Mouse (Mus musculus) midbrain, embryonic 11.5 days (tissue): ENCODE results near the gene Ttll9. TPM values are rescaled to one million over a fixed set of nuclear protein-coding genes. Genes with fewer than 3 reads are reported as not detected.

ENCODE experiments used
- ATAC-seq: fragments of 200-750 bp; cut with Nextera tagmentation; 2 replicates; pipeline ENCODE4 v1.8.0; 2017; ENCODE audit warnings: moderate TSS enrichment, moderate library complexity; ENCODE audit not compliant: low FRiP score
- DNase-seq: peaks from one replicate; pipeline ENCODE4 v3.0.0; 2015; ENCODE audit warnings: low spot score; ENCODE audit errors: missing footprints
- H3K27ac ChIP-seq: fragments of 300-500 bp; sonication (generic); 2 replicates; pipeline ENCODE4 v1.5.1; 2014; ENCODE audit warnings: low read depth, low read length
- H3K27me3 ChIP-seq: fragments of 300-500 bp; sonication (generic); 2 replicates; pipeline ENCODE4 v1.6.1; 2014; ENCODE audit warnings: mild to moderate bottlenecking, low read length, moderate library complexity, mixed read lengths; ENCODE audit not compliant: control insufficient read depth, insufficient read depth
- H3K36me3 ChIP-seq: fragments of 300-500 bp; sonication (generic); 2 replicates; pipeline ENCODE4 v1.6.1; 2014; ENCODE audit warnings: mild to moderate bottlenecking, low read length, moderate library complexity, mixed read lengths; ENCODE audit not compliant: control insufficient read depth, insufficient read depth
- H3K4me1 ChIP-seq: fragments of 300-500 bp; sonication (generic); 2 replicates; pipeline ENCODE4 v1.6.1; 2014; ENCODE audit warnings: low read length; ENCODE audit not compliant: control insufficient read depth, insufficient read depth
- H3K4me2 ChIP-seq: fragments of 300-500 bp; sonication (generic); 2 replicates; pipeline ENCODE4 v1.6.1; 2014; ENCODE audit warnings: mild to moderate bottlenecking, moderate library complexity
- H3K4me3 ChIP-seq: fragments of 300-500 bp; sonication (generic); 2 replicates; pipeline ENCODE4 v1.5.1; 2014; ENCODE audit warnings: low read depth, low read length
- H3K9ac ChIP-seq: fragments of 300-500 bp; sonication (generic); 2 replicates; pipeline ENCODE4 v1.6.1; 2014; ENCODE audit warnings: low read length
- H3K9me3 ChIP-seq: fragments of 300-500 bp; sonication (generic); 2 replicates; pipeline ENCODE4 v1.6.1; 2016; ENCODE audit warnings: low read length; ENCODE audit not compliant: control insufficient read depth
- WGBS: fragments of 180-500 bp; shearing (Covaris S2); extraction: QIAGEN DNeasy Blood & Tissue Kit; methylation state at CpG from one replicate; pipeline ENCODE4 v1.1.7; 2014; 5-methylcytosine and 5-hydroxymethylcytosine counted together
- polyA plus RNA-seq: library from polyadenylated mRNA; unstranded; fragments of >200 nt; fragmentation: Nextera tagmentation; extraction: Ambion mirVana; gene quantifications from 2 replicates; pipeline ENCODE4 v1.2.1, GENCODE M21; 2014

Gene Ttll9
- polyA plus RNA-seq, 1 experiment from 2014 or later = 1.1 TPM

- 47% methylated on average over 8 of the region's 8 CpGs for WGBS
These were observed 38.2 kb upstream of the Ttll9 start for GRCm38 (mm10) chr2:152924128-152924527.

GRCm38 (mm10) chr2:152924543-152924942, 37.7 kb upstream of the Ttll9 start:
- 86% methylated on average over 5 of the region's 5 CpGs for WGBS
- no peaks in the 10 kb centered on the region; the same call in 1 of the 2 replicates for H3K27me3 ChIP-seq
- no peak overlapping the region for H3K9ac ChIP-seq
- peaks cover 4% of the 10 kb centered on the region; the same call in 1 of the 2 replicates for H3K4me1 ChIP-seq
- H3K36me3 ChIP-seq = no peaks in the 10 kb centered on the region
- no peak overlapping the region for H3K4me2 ChIP-seq
- ATAC-seq (no peak), DNase-seq (no peak)
- H3K9me3 ChIP-seq = no peaks in the 10 kb centered on the region
- no peak overlapping the region for H3K4me3 ChIP-seq
- no peak overlapping the region for H3K27ac ChIP-seq

More at GRCm38 (mm10) chr2:152924128-152924527, 38.2 kb upstream of the Ttll9 start:
- Histone ChIP-seq H3K4me3 (no peak overlapping the region), H3K27me3 (no peaks in the 10 kb centered on the region; the same call in 1 of the 2 replicates), H3K4me1 (peaks cover 4% of the 10 kb centered on the region; the same call in 1 of the 2 replicates), H3K9ac (no peak overlapping the region), H3K27ac (no peak overlapping the region), H3K36me3 (no peaks in the 10 kb centered on the region), H3K4me2 (no peak overlapping the region), H3K9me3 (no peaks in the 10 kb centered on the region)
- no peak for DNase-seq
- ATAC-seq = no peak

- no peaks in the 10 kb centered on the region for H3K9me3 ChIP-seq
- no peak for DNase-seq
- H3K27ac ChIP-seq = no peak overlapping the region
- H3K4me2 ChIP-seq = no peak overlapping the region
- peaks cover 4% of the 10 kb centered on the region; the same call in 1 of the 2 replicates for H3K4me1 ChIP-seq
- ATAC-seq = no peak
- no peaks in the 10 kb centered on the region for H3K36me3 ChIP-seq
- H3K9ac ChIP-seq = no peak overlapping the region
- H3K4me3 ChIP-seq = no peak overlapping the region
- WGBS = 69% methylated on average over 11 of the region's 11 CpGs
- no peaks in the 10 kb centered on the region; the same call in 1 of the 2 replicates for H3K27me3 ChIP-seq
These were observed 37.0 kb upstream of the Ttll9 start for GRCm38 (mm10) chr2:152925189-152925872.

GRCm38 (mm10) chr2:152926896-152927295, 35.4 kb upstream of the Ttll9 start:
- no peak overlapping the region for H3K9ac ChIP-seq
- ATAC-seq (no peak), DNase-seq (no peak)
- peaks cover 4% of the 10 kb centered on the region; the same call in 1 of the 2 replicates for H3K4me1 ChIP-seq
- no peak overlapping the region for H3K4me2 ChIP-seq
- no peak overlapping the region for H3K4me3 ChIP-seq
- H3K27me3 ChIP-seq = no peaks in the 10 kb centered on the region; the same call in 1 of the 2 replicates
- WGBS = 76% methylated on average over 9 of the region's 9 CpGs
- H3K9me3 ChIP-seq = no peaks in the 10 kb centered on the region
- no peaks in the 10 kb centered on the region for H3K36me3 ChIP-seq
- H3K27ac ChIP-seq = no peak overlapping the region

GRCm38 (mm10) chr2:152927371-152927770, 34.9 kb upstream of the Ttll9 start:
- Histone ChIP-seq H3K4me1 (peaks cover 4% of the 10 kb centered on the region; the same call in 1 of the 2 replicates), H3K9me3 (no peaks in the 10 kb centered on the region), H3K4me3 (no peak overlapping the region), H3K27ac (no peak overlapping the region), H3K36me3 (no peaks in the 10 kb centered on the region), H3K9ac (no peak overlapping the region), H3K4me2 (no peak overlapping the region), H3K27me3 (no peaks in the 10 kb centered on the region; the same call in 1 of the 2 replicates)
- DNase-seq (no peak), ATAC-seq (no peak)
- 70% methylated on average over 5 of the region's 5 CpGs for WGBS

GRCm38 (mm10) chr2:152928219-152928987, 33.9 kb upstream of the Ttll9 start:
- Histone ChIP-seq H3K4me1 (peaks cover 4% of the 10 kb centered on the region; the same call in 1 of the 2 replicates), H3K27ac (no peak overlapping the region), H3K9me3 (no peaks in the 10 kb centered on the region), H3K36me3 (no peaks in the 10 kb centered on the region), H3K4me3 (no peak overlapping the region), H3K9ac (no peak overlapping the region), H3K4me2 (no peak overlapping the region), H3K27me3 (no peaks in the 10 kb centered on the region; the same call in 1 of the 2 replicates)
- ATAC-seq (no peak), DNase-seq (no peak)
- WGBS = 51% methylated on average over 14 of the region's 14 CpGs

- H3K9me3 ChIP-seq = no peaks in the 10 kb centered on the region
- no peaks in the 10 kb centered on the region; the same call in 1 of the 2 replicates for H3K27me3 ChIP-seq
- no peak overlapping the region for H3K27ac ChIP-seq
- no peak overlapping the region for H3K9ac ChIP-seq
- WGBS = 75% methylated on average over 3 of the region's 3 CpGs
- ATAC-seq (no peak), DNase-seq (no peak)
- H3K4me2 ChIP-seq = no peak overlapping the region
- peaks cover 2% of the 10 kb centered on the region; the same call in 1 of the 2 replicates for H3K4me1 ChIP-seq
- no peaks in the 10 kb centered on the region for H3K36me3 ChIP-seq
- no peak overlapping the region for H3K4me3 ChIP-seq
These were observed 33.3 kb upstream of the Ttll9 start for GRCm38 (mm10) chr2:152928988-152929370.

GRCm38 (mm10) chr2:152930276-152930675, 32.0 kb upstream of the Ttll9 start:
- ATAC-seq (no peak), DNase-seq (no peak)
- Histone ChIP-seq H3K4me3 (no peak overlapping the region), H3K27ac (no peak overlapping the region), H3K9me3 (no peaks in the 10 kb centered on the region), H3K4me2 (no peak overlapping the region), H3K9ac (no peak overlapping the region), H3K4me1 (no peaks in the 10 kb centered on the region), H3K36me3 (no peaks in the 10 kb centered on the region), H3K27me3 (no peaks in the 10 kb centered on the region; the same call in 1 of the 2 replicates)
- 31% methylated on average over 2 of the region's 2 CpGs for WGBS
